Mouse (Mus musculus) adrenal gland, postnatal 36 days (tissue): ENCODE measurements around the gene Mgst3. TPM values are rescaled to one million over a fixed set of nuclear protein-coding genes. Genes with fewer than 3 reads are reported as not detected.
A peak's percentile ranks its signal among the peaks of the same experiment; 100 is the strongest.

Experiments
- DNase-seq, 2 experiments: peaks; one replicate each; pipeline ENCODE4 v3.0.0; 2021; ENCODE audit warnings: mixed read lengths in 1 of 2
- long read RNA-seq, 2 experiments: library from polyadenylated mRNA; stranded (forward); transcript quantifications; one replicate each; pipeline ENCODE4 v2.0.0; 2021; ENCODE audit warnings: borderline sequencing depth in 2 of 2
- total RNA-seq, 2 experiments: library from RNA; stranded (reverse); gene quantifications; 2 replicates each; pipeline ENCODE4 v1.2.3; 2021

The Mgst3 gene
- total RNA-seq = 100 to 1,000 TPM in 1 of 2 experiments, 10 to 100 TPM in 1; 68.8 to 100 TPM
- long read RNA-seq, experiment 1, transcript Mgst3-201 (6 exons, 1,097 nt) = major isoform, 231 of 254 reads
- long read RNA-seq, experiment 1, partial matches to known transcripts = 13 of 254 reads
- long read RNA-seq, experiment 1, other reads (novel, unspliced or antisense) = 10 of 254 reads
- long read RNA-seq, experiment 2, transcript Mgst3-201 (6 exons, 1,097 nt) = major isoform, 72 of 77 reads
- long read RNA-seq, experiment 2, partial matches to known transcripts = 2 of 77 reads
- long read RNA-seq, experiment 2, other reads (novel, unspliced or antisense) = 3 of 77 reads

- peak; percentile 96 to 98 for DNase-seq
Measured at GRCm38 (mm10) chr1:167393683-167394492, at the start of gene Mgst3. Mgst3 (minus strand) TSS chr1:167393841.

DNA sequence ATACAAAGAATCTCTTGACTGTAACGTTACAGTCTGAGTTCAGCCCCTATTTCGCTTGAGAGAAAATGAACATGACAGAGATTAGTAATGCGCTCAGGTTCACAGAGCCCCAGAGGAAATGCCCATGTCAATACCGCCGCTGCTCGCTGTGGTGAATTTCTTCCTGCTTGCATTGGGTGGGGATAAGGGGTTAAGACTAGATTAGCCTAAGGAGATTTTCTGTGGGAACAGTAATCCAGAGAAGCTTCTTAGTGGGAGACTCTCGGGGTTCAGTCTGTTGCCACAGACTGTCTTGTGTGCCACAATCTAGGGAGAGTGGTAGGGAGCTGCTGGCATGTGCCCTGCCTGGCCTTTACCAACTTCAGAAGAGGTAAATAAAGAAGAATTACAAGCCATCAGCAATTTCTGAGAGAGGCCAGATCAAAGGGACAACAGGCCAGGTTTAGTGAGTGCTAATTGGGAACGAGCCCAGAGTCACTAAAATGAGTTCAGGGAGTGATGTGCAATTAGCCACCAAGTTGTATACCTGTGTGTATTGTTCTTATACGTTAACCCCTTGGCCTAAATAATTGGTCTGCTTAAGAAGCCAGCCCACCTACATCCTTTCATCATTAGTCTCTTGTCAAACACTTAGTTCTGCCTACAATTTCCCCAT is 44.7 kb upstream of the Mgst3 start:
- no peak for DNase-seq

- no peak for DNase-seq
Measured at GRCm38 (mm10) chr1:167437091-167437490, 43.5 kb upstream of the Mgst3 start.

DNA sequence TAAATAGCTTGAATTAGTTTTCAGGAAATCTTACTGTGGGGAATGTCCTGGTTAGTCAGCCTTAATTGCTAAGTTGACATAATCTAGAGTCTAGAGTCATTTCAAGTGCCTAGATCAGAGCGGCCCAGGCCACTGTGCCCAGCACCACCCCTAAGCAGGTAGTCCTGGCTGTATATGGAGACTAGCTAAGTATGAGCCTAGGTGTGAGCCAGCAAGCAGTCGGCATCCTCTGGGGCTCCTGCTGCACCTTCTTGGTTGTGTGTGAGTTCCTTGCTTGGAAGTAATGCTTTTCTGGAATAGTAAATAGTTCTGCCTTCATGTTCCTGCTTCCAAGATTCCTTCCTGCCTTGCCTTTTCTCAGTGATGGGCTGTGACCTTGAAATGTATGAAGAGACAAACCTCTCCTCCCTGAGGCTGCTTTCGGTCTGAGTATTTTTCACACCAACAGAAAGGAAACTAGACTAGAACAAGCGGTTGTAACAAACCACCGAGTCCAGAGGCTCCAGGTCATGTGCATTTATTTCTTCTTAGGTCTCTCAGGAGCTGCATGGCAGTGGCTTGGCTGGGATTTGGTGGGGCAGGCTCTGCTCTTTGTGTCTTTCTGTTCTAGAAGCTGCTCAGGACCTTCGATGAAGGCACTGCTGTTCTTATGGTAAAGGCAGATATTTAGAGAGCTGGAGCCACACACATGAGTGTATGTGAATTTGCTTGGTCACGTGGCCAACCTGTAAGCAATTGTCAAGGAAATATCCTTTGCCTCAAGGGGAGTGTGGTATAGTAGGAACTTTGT is 42.7 kb upstream of the Mgst3 start:
- no peak for DNase-seq

DNA sequence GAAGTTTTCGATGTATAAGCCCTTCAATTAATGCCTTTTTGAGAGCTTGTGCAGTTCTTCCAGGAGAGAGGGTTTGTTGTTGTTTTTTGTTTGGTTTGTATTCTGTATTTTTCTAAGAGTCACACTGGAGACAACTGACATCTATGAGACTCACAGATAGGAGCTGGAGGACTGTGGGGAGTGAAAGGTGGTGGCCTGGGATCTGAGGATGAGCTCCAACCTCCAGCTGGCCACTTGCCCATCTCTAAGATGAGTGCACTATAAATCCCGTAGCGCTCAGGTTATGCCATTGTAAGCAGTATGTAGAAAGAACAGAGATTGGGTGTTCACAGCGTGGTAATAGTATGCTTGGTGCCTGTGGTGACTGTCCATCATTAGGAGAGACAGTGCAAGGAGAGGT is 41.3 kb upstream of the Mgst3 start:
- DNase-seq = no peak

DNA sequence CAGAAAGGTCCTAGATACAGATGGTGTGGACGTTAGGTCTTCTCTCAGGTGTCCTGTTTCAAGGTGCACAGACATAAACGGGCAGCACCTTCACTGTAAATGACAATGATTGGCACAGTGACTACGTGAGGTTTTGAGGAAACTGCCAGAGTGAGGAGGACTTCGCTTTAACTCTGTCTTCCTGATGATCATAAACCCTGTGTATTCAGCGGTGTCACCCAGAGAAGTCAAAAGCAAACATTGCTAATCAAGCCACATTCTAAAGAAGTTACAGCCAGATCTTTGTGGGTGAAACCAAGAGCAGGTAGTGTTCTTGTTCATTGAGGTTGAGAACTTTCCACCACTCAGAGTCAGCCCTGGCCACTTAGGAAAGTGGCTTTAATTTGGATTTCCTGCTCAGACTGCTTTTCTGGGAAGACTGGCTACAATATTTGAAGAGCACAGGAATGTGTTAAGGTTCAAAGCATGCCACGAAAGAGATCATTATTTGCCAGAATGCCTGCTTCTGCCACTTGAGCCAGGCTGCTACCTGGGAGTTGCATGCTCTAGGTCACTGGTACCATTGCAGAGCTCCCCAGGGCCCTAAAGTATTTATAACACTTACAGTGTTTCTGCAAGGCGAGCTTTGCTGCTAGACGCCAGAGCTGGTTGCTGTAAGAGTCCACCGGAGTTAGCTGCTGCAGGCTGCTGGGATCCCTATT is 37.5 kb upstream of the Mgst3 start:
- DNase-seq = peak in 1 of 2 experiments; percentile 7

GRCm38 (mm10) chr1:167426681-167427080 is 33.0 kb upstream of the Mgst3 start:
- DNase-seq = no peak

- no peak for DNase-seq
Measured at GRCm38 (mm10) chr1:167425572-167425971, 31.9 kb upstream of the Mgst3 start.

DNA sequence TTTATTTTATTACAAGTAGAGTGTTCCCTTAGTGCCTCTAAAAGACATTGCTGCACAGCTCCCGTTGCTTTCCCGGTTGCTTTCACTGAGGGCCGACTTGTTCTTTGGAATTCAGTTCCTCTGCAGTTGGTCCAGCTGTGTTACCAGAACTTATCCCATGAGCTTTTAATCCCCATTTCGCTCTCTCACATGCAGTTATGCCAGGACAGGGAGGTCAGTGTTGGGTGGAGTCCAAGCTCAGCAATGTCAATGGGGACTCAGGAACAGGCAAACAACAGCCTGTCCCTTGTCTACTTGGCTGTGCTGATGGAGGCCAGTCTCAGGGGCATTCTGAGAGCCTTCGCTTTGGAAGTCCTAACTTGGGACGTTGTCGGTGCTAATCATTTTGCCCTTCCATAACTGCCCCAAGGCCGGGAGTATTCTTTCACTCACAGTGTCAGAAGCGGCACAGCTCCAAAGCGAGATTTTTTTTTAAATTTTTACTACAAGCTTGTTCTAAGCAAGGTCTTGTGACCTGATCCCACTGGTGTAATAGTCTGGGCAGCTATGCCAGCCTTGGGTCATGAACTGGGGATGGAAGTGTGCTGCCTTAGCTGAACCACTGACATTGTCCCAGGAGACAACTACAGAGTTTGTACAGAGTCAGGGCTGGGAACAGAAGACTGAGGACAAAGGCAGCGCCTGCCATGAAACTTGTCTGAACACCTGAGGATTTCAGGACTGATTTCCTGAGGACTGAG is 29.0 kb upstream of the Mgst3 start:
- DNase-seq = peak; percentile 15 to 30

GRCm38 (mm10) chr1:167414846-167415245 is 21.2 kb upstream of the Mgst3 start:
- peak; percentile 73 to 76 for DNase-seq

DNA sequence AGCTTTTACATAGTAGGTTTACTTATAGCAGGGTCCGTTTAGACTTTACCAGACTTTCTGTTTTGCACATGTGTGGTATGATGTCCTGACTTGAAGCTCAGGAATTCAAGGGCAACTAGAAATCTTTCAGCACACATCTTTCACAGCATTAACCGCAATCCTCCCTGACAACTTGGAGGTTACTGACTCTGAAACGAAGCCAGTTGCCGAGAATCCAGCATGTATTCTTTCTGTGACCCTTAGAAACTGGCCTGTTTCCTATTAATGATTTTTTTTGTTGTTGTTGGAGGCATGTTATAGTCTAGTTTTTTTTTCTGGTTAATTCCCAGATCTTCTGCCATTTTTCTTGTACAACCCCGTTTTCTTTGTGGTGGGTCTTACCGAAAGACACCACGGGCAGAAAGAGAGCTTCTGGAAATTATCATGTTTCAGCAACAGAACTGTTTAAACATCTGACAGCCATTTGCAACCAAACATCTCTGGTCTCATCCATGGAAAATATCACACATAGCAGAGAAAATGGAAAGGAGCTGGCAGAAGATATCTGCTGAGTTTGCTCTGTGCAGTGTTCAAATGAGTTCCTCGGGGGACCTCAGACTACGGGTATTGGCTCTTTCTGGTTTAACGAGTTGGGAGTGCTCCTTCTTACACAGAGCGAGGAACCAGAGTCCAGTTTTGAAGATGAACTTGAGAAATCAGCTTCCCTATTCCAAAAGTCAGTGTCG is 18.5 kb upstream of the Mgst3 start:
- no peak for DNase-seq

GRCm38 (mm10) chr1:167409601-167410000 is 16.0 kb upstream of the Mgst3 start:
- no peak for DNase-seq

GRCm38 (mm10) chr1:167405237-167405636 is 11.6 kb upstream of the Mgst3 start:
- no peak for DNase-seq

GRCm38 (mm10) chr1:167393281-167393680 is 360 bp downstream of the Mgst3 start:
- DNase-seq = no peak

DNA sequence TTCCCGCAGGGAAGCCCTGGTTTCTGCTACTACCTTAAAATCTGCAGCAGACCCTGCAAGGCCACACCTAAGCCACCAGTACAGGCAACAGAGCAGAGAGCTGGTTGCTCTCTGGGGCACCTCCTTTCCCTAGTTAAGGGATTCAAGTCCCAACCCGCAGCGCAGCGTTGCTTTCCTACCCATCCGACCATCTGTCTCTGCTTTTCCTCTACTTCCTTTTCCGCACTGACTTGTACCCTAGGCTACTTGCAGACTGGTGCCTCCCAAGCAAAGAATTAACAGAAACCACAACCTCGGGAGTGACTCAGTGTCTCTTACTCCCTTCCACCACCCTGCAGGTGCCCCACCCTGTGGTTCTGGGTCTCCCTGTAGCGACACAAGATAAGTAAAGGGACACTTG is 954 bp downstream of the Mgst3 start:
- DNase-seq = peak; percentile 15 to 34

DNA sequence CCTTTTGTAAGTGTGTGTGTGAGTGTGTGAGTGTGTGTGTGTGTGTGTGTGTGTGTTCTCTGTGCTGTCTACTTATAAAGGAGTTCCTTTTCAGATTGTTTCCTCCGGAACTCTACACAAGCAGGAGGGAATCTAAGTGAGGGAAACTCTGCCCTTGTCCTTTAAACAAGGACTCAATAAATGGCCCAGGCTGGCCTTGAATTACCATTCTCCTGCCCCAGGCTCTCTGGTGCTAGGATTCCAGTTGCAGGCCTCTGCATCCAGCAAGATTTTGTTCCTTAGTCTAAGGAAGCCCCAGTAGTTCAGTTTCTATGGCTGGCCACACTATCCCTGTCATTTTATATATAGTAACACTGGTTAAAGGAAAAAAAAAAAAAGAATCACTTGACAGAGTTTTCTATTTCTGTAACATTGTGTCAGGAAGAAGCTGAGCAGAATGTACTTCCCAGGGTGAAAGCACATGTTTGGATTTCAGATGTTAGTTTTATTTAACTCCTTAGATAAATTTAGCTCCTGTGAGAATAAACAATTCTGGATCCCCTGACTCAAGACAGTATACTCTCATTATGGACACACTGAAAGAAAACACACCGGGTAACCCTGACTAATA is 1.5 kb downstream of the Mgst3 start:
- DNase-seq = peak; percentile 46 to 57

GRCm38 (mm10) chr1:167391241-167391640 is 2.4 kb downstream of the Mgst3 start:
- DNase-seq = no peak

DNA sequence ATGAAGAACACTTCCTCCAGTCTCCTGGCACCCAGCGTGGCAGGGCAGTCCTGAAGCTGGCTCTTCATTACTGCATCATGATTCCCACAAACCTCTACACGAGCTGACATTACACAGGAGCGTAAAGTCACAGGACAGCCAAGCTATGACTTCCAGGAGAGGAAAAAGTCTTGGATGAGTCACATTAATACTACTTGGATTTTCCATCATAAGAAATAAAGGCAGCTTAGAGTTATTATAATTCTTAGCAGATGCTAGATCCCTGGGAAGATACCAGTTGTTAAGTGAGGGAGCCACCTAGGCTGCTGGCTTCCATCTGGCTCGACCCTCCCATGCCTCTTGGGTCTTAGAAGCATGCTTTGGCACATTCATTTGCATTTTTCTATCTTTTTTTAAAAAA is 3.3 kb downstream of the Mgst3 start:
- no peak for DNase-seq

DNA sequence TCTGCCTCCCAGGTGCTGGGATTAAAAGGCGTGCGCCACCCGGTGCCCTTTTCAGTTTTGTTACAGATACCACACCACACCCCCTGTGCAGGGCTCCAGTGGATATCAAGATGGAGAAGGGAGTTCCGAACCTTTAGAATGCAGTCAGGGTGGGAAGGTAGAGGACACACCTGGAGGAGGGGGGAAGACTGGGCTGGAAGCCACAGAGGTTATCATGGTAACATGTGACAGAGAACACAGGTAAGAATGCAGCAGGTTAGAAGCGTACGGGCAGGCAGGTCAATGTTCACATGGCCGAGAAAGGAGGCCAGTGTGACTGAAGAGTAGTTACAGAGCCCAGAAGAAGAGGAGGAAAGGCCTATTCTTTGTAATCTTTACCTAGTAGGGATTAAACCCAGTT is 4.1 kb downstream of the Mgst3 start:
- DNase-seq = no peak

DNA sequence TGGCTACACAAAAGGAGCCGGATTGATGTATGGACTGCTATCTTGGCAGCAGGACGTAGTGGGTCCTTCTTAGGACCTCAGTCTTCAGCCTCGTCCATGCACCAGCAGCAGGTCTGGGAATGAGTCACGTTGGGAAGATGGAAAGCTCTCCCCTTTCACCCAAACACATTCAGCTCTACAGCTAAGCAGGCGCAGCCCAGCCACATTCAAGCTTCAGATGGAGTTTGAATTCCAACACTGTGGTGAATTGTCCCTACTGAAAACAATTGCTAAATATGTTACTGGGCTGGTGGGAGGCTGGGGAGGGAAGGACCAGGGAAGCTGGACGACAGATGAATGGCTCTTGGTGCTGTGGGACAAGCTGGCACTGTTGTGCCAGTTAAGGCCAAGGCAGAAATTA is 5.1 kb downstream of the Mgst3 start:
- peak in 1 of 2 experiments; percentile 13 for DNase-seq
